Mouse (Mus musculus): ENCODE data around the gene Vamp8.

Gene Vamp8

DNA sequence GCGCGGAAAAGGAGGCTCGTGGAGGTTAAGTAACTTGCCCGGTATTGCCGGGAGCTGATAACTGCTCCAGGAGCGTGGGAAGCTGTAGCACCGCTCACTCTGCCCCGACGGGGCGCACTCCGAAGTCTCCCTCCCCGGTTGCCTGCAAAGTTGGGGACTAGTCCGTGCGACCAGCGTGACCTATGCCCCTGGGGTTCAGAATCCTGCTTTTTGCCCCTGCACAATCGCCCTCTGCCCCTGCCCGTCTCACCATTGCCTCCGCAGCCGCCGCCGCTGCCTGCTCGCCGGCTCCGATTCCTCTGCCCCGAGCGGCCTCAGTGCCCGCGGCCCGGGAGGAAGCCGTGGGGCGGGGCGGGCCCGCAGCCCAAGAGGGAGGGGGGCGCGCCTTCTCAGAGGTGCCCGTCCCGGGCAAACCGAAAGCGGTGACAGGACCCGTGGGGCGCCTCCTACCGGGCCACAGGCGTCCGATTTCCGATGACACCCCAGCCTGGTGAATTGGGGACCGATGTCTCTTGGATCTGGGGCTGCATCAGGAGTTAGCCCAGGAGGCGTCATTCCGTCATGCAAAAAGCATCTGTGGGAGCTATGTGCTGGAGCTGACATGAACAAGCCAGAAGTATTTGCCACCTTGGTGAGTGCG is 10.3 kb downstream of the Vamp8 start, which contains the start of gene Vamp5:
Gene Vamp5 (minus strand): TSS at position 338 of the 640 bp plus-strand sequence.
- in situ Hi-C loops (cut with MboI; ENCODE audit: low pct_unique_long_range_greater_than_20kb in 1 of 2, low sequenced_read_pairs in 2 of 2, unreplicated experiment in 1 of 2) = no loop called here

DNA sequence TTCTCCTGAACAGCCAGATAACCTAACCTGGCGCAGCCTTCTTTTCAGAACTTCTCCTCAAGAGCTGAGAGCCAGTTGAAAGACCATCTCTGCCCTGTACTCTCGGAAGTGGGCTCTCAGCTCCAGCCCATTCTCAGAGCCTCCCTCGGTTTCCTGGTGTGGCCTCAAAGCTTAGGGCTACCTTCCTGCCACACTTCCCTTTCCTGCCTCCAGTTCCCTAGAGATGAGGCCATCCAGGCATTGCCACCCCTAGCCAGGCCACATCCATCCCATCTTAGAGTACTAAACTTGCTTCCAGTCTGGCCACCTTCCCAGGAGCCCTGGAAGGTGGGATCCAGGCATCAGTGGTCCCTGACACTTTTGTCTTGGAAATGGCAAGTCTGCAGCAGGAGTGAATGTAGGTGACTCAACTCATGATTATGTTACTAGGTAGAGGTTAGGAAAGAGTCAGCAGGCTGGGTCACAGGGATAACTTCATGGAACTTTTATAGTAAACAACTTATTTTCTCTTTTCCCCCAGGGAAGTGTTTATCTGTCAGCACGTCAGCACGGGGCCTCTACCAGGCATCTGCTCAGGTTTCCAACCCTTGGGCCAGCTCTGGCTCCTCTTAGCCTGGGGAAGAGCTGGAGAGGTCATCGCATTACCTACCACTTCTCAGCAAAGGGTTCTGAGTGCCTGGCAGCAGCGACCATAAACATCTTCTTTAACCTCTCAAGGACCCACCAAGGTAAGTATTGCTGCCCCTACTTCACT is 10.9 kb downstream of the Vamp8 start:
- in situ Hi-C loops (cut with MboI; ENCODE audit: low pct_unique_long_range_greater_than_20kb in 1 of 2, low sequenced_read_pairs in 2 of 2, unreplicated experiment in 1 of 2) = no loop called here

- in situ Hi-C loops (cut with MboI; ENCODE audit: low pct_unique_long_range_greater_than_20kb in 1 of 2, low sequenced_read_pairs in 2 of 2, unreplicated experiment in 1 of 2) = no loop called here
Observed at GRCm38 (mm10) chr6:72378510-72379234, 11.8 kb downstream of the Vamp8 start.

GRCm38 (mm10) chr6:72374820-72375563 is 15.5 kb downstream of the Vamp8 start:
- in situ Hi-C loops (cut with MboI; ENCODE audit: low pct_unique_long_range_greater_than_20kb in 1 of 2, low sequenced_read_pairs in 2 of 2, unreplicated experiment in 1 of 2) = no loop called here

DNA sequence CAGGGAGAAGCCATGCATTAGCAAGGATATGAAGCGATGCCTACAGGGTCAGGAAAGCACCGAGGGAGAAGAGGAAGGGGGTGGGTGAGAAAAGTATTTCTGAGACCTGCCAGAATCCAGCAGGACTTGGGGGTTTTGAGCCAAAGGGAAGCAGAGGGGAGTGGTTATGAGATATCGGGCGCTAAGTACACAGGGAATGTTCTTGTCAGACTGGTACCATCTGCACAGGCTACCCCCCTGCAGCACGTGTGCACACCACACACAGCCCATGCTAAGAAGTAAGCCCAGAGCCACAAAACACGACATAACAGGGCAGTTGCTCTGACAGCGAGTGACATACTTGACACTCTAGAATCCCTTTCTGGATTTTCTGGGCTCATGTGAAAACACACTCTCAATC is 16.3 kb downstream of the Vamp8 start:
- in situ Hi-C loops (cut with MboI; ENCODE audit: low pct_unique_long_range_greater_than_20kb in 1 of 2, low sequenced_read_pairs in 2 of 2, unreplicated experiment in 1 of 2) = no loop called here

DNA sequence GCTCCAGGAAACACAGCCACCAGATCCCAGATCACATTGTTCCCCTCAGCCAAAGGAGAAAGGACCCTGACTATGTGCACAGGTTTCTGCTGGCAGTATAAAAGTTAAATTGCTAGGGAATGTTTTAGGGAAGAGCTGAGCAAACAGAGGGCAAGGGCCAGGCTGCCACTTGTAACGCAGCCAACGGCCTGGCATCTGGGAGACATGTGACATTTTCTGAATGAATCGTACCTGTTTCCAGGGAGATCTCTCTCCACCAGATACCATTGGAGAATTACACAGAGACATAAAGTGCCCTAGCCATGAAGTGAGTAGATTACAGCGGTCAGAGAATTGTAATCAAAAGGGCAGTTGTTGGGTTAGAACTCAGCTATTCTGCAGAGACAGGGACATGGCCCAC is 17.3 kb downstream of the Vamp8 start:
- in situ Hi-C loops (cut with MboI; ENCODE audit: low pct_unique_long_range_greater_than_20kb in 1 of 2, low sequenced_read_pairs in 2 of 2, unreplicated experiment in 1 of 2) = no loop called here

GRCm38 (mm10) chr6:72371571-72371970 is 18.9 kb downstream of the Vamp8 start:
- in situ Hi-C loops (cut with MboI; ENCODE audit: low pct_unique_long_range_greater_than_20kb in 1 of 2, low sequenced_read_pairs in 2 of 2, unreplicated experiment in 1 of 2) = no loop called here

- in situ Hi-C loops (cut with MboI; ENCODE audit: low pct_unique_long_range_greater_than_20kb in 1 of 2, low sequenced_read_pairs in 2 of 2, unreplicated experiment in 1 of 2) = no loop called here
Observed at GRCm38 (mm10) chr6:72371147-72371546, 19.4 kb downstream of the Vamp8 start.

DNA sequence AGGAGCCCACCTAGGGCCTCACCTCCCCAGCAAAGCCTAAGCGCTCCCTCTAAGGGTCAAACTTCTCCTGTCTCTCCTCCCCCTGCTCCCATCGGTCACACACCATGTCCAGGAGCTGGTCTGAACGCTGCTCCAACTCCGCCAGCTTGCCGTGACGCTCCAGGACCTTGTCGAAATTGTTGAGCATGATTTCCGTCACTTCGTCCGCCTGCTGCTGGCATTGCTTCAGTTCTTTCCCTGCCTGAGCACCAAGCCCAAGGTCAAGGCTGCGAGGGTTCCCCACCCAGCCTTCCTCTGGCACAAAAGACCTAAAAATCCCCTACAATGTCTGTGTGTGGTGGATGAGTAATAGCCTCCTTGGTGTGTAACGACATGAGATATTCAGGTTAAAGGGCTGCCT is 20.4 kb downstream of the Vamp8 start:
- in situ Hi-C loops (cut with MboI; ENCODE audit: low pct_unique_long_range_greater_than_20kb in 1 of 2, low sequenced_read_pairs in 2 of 2, unreplicated experiment in 1 of 2) = no loop called here

GRCm38 (mm10) chr6:72369557-72369956 is 20.9 kb downstream of the Vamp8 start:
- in situ Hi-C loops (cut with MboI; ENCODE audit: low pct_unique_long_range_greater_than_20kb in 1 of 2, low sequenced_read_pairs in 2 of 2, unreplicated experiment in 1 of 2) = no loop called here

GRCm38 (mm10) chr6:72367460-72367974 is 23.0 kb downstream of the Vamp8 start:
- in situ Hi-C loops (cut with MboI; ENCODE audit: low pct_unique_long_range_greater_than_20kb in 1 of 2, low sequenced_read_pairs in 2 of 2, unreplicated experiment in 1 of 2) = no loop called here

DNA sequence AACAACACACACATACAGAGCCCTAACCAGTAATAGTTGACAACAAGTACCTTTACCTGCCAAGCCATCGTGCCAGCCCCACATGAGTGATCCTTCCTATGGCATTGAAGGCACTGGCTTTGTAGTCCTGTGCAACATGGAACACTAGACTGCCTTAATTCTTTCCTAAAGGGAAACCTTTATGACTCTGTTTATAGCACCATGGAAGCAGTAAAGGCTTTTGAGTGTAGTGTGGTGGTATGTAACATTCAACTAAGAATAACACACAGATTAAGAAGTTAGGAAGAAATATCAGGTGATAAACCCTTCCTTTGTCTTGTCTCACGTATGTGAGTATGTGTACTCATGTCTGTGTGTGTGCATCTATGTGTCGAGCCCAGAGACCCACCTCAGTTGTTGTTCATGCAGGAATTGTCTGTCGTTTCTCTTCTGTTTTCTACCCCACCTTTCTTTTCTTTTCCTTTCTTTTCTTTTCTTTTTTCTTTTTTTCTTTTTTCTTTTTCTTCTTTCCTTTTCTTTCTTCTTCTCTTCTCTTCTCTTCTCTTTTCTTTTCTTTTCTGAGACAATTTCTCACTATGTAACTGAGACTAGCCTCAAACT is 23.6 kb downstream of the Vamp8 start, which contains the start of gene Rnf181:
Gene Rnf181 (minus strand): TSS at position 113 of the 600 bp plus-strand sequence.
- in situ Hi-C loops (cut with MboI; ENCODE audit: low pct_unique_long_range_greater_than_20kb in 1 of 2, low sequenced_read_pairs in 2 of 2, unreplicated experiment in 1 of 2) = no loop called here

- in situ Hi-C loops (cut with MboI; ENCODE audit: low pct_unique_long_range_greater_than_20kb in 1 of 2, low sequenced_read_pairs in 2 of 2, unreplicated experiment in 1 of 2) = no loop called here
Observed at GRCm38 (mm10) chr6:72366304-72366703, 24.2 kb downstream of the Vamp8 start.

DNA sequence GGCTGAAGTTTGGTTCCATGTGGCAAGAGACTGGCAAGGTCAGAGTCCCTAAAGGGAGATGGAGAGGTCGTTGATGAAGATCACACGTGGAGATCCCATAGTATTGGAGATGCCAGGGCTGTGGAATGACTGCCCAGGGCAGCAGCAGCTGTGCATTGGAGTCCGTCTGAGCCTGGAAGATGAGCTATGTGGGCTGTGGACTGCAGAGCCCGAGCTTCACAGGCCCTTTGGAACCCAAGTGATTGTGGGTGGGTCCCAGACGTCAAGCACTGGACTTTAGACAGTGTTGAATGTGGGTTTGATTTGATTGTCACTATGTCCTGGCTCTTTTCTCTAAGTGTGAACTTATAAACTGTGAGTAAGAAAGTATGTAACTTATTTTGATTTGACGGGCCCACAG is 25.5 kb downstream of the Vamp8 start:
- in situ Hi-C loops (cut with MboI; ENCODE audit: low pct_unique_long_range_greater_than_20kb in 1 of 2, low sequenced_read_pairs in 2 of 2, unreplicated experiment in 1 of 2) = no loop called here

- in situ Hi-C loops (cut with MboI; ENCODE audit: low pct_unique_long_range_greater_than_20kb in 1 of 2, low sequenced_read_pairs in 2 of 2, unreplicated experiment in 1 of 2) = no loop called here
Observed at GRCm38 (mm10) chr6:72364009-72364408, 26.5 kb downstream of the Vamp8 start.

DNA sequence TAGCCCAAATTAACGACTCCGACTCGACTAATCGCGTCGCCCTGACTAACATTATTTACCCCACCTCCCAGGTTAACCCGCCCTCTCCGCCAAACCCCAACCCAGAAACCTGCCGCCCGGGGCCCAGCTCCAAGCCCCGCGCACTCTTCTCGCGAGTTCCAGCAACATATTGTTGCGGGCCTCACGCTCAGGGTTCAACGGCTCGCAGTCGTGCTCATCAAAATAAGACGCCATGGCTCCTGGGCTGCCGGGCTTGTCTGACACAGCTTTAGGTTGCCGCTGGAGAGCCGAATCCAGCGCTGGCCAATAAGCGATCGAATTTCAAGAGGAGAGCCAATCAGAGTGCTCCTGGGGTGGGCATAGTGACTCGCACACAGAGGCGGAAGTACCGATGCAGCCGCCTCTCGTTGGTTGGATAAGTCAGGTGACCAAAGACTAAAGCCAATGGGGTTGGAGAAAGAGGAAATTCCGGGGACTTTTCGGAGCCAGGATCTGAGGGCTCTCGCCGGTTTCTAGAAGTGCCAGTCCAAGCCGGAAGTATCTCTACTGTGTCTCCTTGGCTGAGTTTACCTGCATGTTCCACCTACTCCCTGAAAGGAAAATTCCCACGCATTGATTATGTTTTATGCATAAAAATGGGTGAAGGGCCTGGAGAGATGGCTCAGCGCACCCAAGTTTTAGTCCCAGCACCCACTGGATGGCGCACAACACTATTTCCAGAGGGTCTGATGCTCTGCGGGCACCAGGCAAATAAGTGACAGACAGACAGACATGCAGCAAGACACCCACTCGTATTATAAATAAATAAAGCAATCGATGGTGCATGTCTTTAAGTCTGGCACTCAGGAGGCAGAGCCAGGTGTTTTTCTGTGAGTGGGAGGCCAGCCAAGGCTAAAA is 28.1 kb downstream of the Vamp8 start:
- in situ Hi-C loops (cut with MboI; ENCODE audit: low pct_unique_long_range_greater_than_20kb in 1 of 2, low sequenced_read_pairs in 2 of 2, unreplicated experiment in 1 of 2) = no loop called here

DNA sequence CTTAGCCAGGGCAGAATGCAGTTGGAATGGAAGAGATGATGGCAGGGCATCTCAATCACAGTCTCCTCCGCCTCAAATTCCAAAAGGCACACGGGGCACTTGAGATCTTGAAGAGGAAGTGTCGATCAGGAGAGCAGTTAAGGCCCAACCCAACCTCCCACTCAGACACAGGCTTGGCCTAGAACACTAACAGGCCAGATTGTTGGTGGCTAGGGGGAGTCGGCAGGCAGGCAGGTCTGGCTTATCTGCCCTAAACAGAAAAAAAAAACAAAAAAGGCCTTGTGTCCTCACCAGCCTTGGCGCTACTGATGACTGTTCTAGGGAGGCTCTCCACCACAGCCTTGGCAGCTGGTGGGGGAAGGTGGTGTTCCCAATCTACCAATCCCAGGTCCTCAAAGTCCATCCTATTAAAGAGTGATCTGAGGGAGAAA is 29.4 kb downstream of the Vamp8 start:
- in situ Hi-C loops (cut with MboI; ENCODE audit: low pct_unique_long_range_greater_than_20kb in 1 of 2, low sequenced_read_pairs in 2 of 2, unreplicated experiment in 1 of 2) = no loop called here
